Mouse (Mus musculus) spleen, adult 2 months (tissue): ENCODE results near the gene Ddx10. TPM values are rescaled to one million over a fixed set of nuclear protein-coding genes. Genes with fewer than 3 reads are reported as not detected.
"Not testable (repeated sequence)": the region's sequence is repeated elsewhere in the genome, so short reads cannot be mapped to it uniquely, and the experiment has no call there.

Experiments
- DNase-seq, 2 experiments: peaks; one replicate each; pipeline versions ENCODE4 v3.0.0 to v3.0.0-alpha.2; 2012 to 2021; ENCODE audit warnings: low spot score in 2 of 2, low read depth in 1 of 2
- H3K27ac ChIP-seq: fragments of 200-500 bp; 2 replicates; pipeline ENCODE4 v1.5.1; 2012; ENCODE audit warnings: low read length, inconsistent platforms; ENCODE audit not compliant: insufficient read depth
- H3K27me3 ChIP-seq: fragments of 200-500 bp; 2 replicates; pipeline ENCODE4 v1.6.1; 2012; ENCODE audit warnings: mild to moderate bottlenecking, moderate library complexity, low read length, inconsistent platforms; ENCODE audit not compliant: control insufficient read depth, insufficient read depth
- H3K36me3 ChIP-seq: fragments of 200-500 bp; 2 replicates; pipeline ENCODE4 v1.6.1; 2012; ENCODE audit warnings: mild to moderate bottlenecking, low read length, inconsistent platforms; ENCODE audit not compliant: control insufficient read depth, insufficient read depth
- H3K4me1 ChIP-seq: fragments of 200-500 bp; 2 replicates; pipeline ENCODE4 v1.6.1; 2011; ENCODE audit warnings: inconsistent platforms; ENCODE audit not compliant: control insufficient read depth, insufficient read depth, insufficient read length
- H3K4me3 ChIP-seq: fragments of 200-500 bp; 2 replicates; pipeline ENCODE4 v1.5.1; 2011; ENCODE audit warnings: mild to moderate bottlenecking, inconsistent platforms; ENCODE audit not compliant: insufficient read depth, insufficient read length; ENCODE audit errors: extremely low read depth
- CTCF ChIP-seq: fragments of 200-500 bp; IDR thresholded peaks from 2 replicates; pipeline ENCODE4 v1.5.1; 2011; ENCODE audit warnings: mild to moderate bottlenecking, inconsistent platforms; ENCODE audit not compliant: insufficient read depth, insufficient read length, insufficient replicate concordance; ENCODE audit errors: extremely low read depth
- POLR2A ChIP-seq: fragments of 200-500 bp; IDR thresholded peaks from 2 replicates; pipeline ENCODE4 v1.6.1; 2011; ENCODE audit warnings: low read depth, low read length, inconsistent platforms
- WGBS: fragments of 180-500 bp; shearing (Covaris S2); methylation state at CpG from one replicate; pipeline ENCODE4 v1.1.7; 2018; 5-methylcytosine and 5-hydroxymethylcytosine counted together
- polyA plus RNA-seq: library from polyadenylated mRNA; depleted of rRNA; stranded (reverse); fragments of >200 nt; gene quantifications from 2 replicates; pipeline ENCODE4 v1.2.3, GENCODE M21; 2012

Gene Ddx10
- polyA plus RNA-seq, 1 experiment: 1.4 TPM

- Histone ChIP-seq H3K27me3 (no peaks in the 10 kb centered on the region), H3K27ac (no peak overlapping the region), H3K4me3 (no peak overlapping the region), H3K36me3 (no peaks in the 10 kb centered on the region), H3K4me1 (no peaks in the 10 kb centered on the region)
- DNase-seq: no peak
- WGBS: 74% methylated on average over 2 of the region's 2 CpGs
- TF ChIP-seq CTCF (no peak), POLR2A (no peak)
These were observed 73.3 kb downstream of the Ddx10 start for GRCm38 (mm10) chr9:53174590-53174989.

- Histone ChIP-seq H3K4me3 (no peak overlapping the region), H3K4me1 (no peaks in the 10 kb centered on the region), H3K27me3 (no peaks in the 10 kb centered on the region), H3K27ac (no peak overlapping the region), H3K36me3 (no peaks in the 10 kb centered on the region)
- TF ChIP-seq CTCF: no peak
- no peak for TF ChIP-seq POLR2A
- 80% methylated on average over 2 of the region's 2 CpGs for WGBS
- no peak for DNase-seq
These were observed 74.6 kb downstream of the Ddx10 start for GRCm38 (mm10) chr9:53173258-53173657.

GRCm38 (mm10) chr9:53144266-53144665 lies 103.6 kb downstream of the Ddx10 start:
- no peaks in the 10 kb centered on the region for H3K4me1 ChIP-seq
- no peak for TF ChIP-seq POLR2A
- H3K27me3 ChIP-seq: no peaks in the 10 kb centered on the region
- H3K4me3 ChIP-seq: no peak overlapping the region
- no peak overlapping the region for H3K27ac ChIP-seq
- 58% methylated on average over 4 of the region's 4 CpGs for WGBS
- DNase-seq: peak in 1 of 2 experiments; percentile 23
- H3K36me3 ChIP-seq: no peaks in the 10 kb centered on the region

- 90% methylated on average over 2 of the region's 2 CpGs for WGBS
- no peaks in the 10 kb centered on the region for H3K27me3 ChIP-seq
- no peak for TF ChIP-seq CTCF
- TF ChIP-seq POLR2A: no peak
- no peak overlapping the region for H3K27ac ChIP-seq
- no peaks in the 10 kb centered on the region for H3K4me1 ChIP-seq
- DNase-seq: no peak
- H3K36me3 ChIP-seq: no peaks in the 10 kb centered on the region
- no peak overlapping the region for H3K4me3 ChIP-seq
These were observed 104.3 kb downstream of the Ddx10 start for GRCm38 (mm10) chr9:53143508-53143907.

GRCm38 (mm10) chr9:53142424-53142823 lies 105.4 kb downstream of the Ddx10 start:
- WGBS: 93% methylated on average over 1 of the region's 1 CpGs
- not testable (repeated sequence) for H3K4me1 ChIP-seq

GRCm38 (mm10) chr9:53140610-53141165 lies 107.2 kb downstream of the Ddx10 start:
- Histone ChIP-seq H3K36me3 (no peaks in the 10 kb centered on the region), H3K4me1 (no peaks in the 10 kb centered on the region), H3K27me3 (no peaks in the 10 kb centered on the region), H3K4me3 (no peak overlapping the region), H3K27ac (no peak overlapping the region)
- TF ChIP-seq POLR2A (no peak), CTCF (no peak)
- WGBS: 93% methylated on average over 8 of the region's 8 CpGs
- DNase-seq: no peak

More at GRCm38 (mm10) chr9:53142424-53142823, 105.4 kb downstream of the Ddx10 start:
- H3K36me3 ChIP-seq, DNase-seq, H3K27me3 ChIP-seq, H3K4me3 ChIP-seq, H3K27ac ChIP-seq: not testable (repeated sequence)

- Histone ChIP-seq H3K27ac (no peak overlapping the region), H3K4me3 (no peak overlapping the region), H3K4me1 (no peaks in the 10 kb centered on the region), H3K27me3 (no peaks in the 10 kb centered on the region), H3K36me3 (no peaks in the 10 kb centered on the region)
- no peak for DNase-seq
- WGBS: 97% methylated on average over 1 of the region's 1 CpGs
- TF ChIP-seq POLR2A (no peak), CTCF (no peak)
These were observed 115.0 kb downstream of the Ddx10 start for GRCm38 (mm10) chr9:53132826-53133225.
